Mouse (Mus musculus) C2C12 (cell line): ENCODE measurements around the gene Slc25a27.

Experiments used
- CEBPB ChIP-seq: IDR thresholded peaks from one replicate; pipeline ENCODE4 v1.6.1; 2011; ENCODE audit warnings: low read depth, mild to moderate bottlenecking, control low read depth, moderate library complexity
- CTCF ChIP-seq: IDR thresholded peaks from one replicate; pipeline ENCODE4 v1.5.1; 2011; ENCODE audit not compliant: control insufficient read depth, insufficient read depth, insufficient read length
- MYOD1 ChIP-seq: IDR thresholded peaks from one replicate; pipeline ENCODE4 v1.6.1; 2011; ENCODE audit warnings: low read depth; ENCODE audit not compliant: control insufficient read depth, insufficient read length
- USF1 ChIP-seq: IDR thresholded peaks from one replicate; pipeline ENCODE4 v1.6.1; 2011; ENCODE audit warnings: low read depth, mild to moderate bottlenecking, control low read depth, moderate library complexity

GRCm38 (mm10) chr17:43684086-43684485 is 17.1 kb upstream of the Slc25a27 start:
- TF ChIP-seq CTCF (no peak), MYOD1 (no peak), CEBPB (no peak), USF1 (no peak)
